Mouse (Mus musculus) megakaryocyte, embryonic 14.5 days (primary cell): ENCODE measurements around the gene Rps18. TPM values are rescaled to one million over a fixed set of nuclear protein-coding genes. Genes with fewer than 3 reads are reported as not detected.

Source experiments
- H3K27me3 ChIP-seq: replicated peaks from 2 replicates; pipeline ENCODE3; 2012; ENCODE audit warnings: inconsistent platforms
- H3K36me3 ChIP-seq: replicated peaks from 2 replicates; pipeline ENCODE3; 2012; ENCODE audit warnings: low read length, inconsistent platforms, mixed read lengths
- H3K4me1 ChIP-seq: 2 replicates; pipeline ENCODE4 v1.6.1; 2012; ENCODE audit warnings: inconsistent platforms
- H3K4me3 ChIP-seq: replicated peaks from 2 replicates; pipeline ENCODE3; 2012; ENCODE audit warnings: moderate library complexity, mild to moderate bottlenecking, inconsistent platforms
- H3K9me3 ChIP-seq: 2 replicates; pipeline ENCODE4 v1.6.1; 2012; ENCODE audit warnings: inconsistent platforms
- FLI1 ChIP-seq: IDR thresholded peaks from 2 replicates; pipeline ENCODE4 v1.6.1; 2012; ENCODE audit warnings: low read length, inconsistent platforms, mixed read lengths
- GATA1 ChIP-seq: IDR thresholded peaks from 3 replicates; pipeline ENCODE4 v1.6.1; 2012; ENCODE audit warnings: mixed read lengths, low read length, inconsistent platforms, borderline replicate concordance
- polyA plus RNA-seq: library from polyadenylated mRNA; stranded (reverse); fragments of >175 nt; gene quantifications from 2 replicates; pipeline ENCODE4 v1.2.3, GENCODE M21; 2012; ENCODE audit warnings: low replicate concordance; ENCODE audit not compliant: insufficient read depth

The Rps18 gene
- polyA plus RNA-seq, 1 experiment = 129 TPM

- H3K36me3 ChIP-seq = peaks cover 65% of the 10 kb centered on the region
- peaks cover 77% of the 10 kb centered on the region for H3K4me1 ChIP-seq
These were observed 39.5 kb downstream of the Rps18 start for GRCm38 (mm10) chr17:33916294-33916693.

GRCm38 (mm10) chr17:33915671-33916250, 40.0 kb downstream of the Rps18 start, which contains the start of the genes Tapbp and Zbtb22:
Tapbp (plus strand) TSS chr17:33915899.
Zbtb22 (plus strand) TSS chr17:33915904.
- H3K4me1 ChIP-seq = peaks cover 77% of the 10 kb centered on the region
- peak within 1 kb of the TSS; percentile 93 for H3K4me3 ChIP-seq
- H3K36me3 ChIP-seq = peaks cover 65% of the 10 kb centered on the region
- 0 out of 2 replicates have a peak, but pooled peaks cover 5% of the 10 kb centered on the region for H3K9me3 ChIP-seq
- TF ChIP-seq GATA1 (no peak), FLI1 (no peak)
- no peaks in the 10 kb centered on the region for H3K27me3 ChIP-seq

More at GRCm38 (mm10) chr17:33916294-33916693, 39.5 kb downstream of the Rps18 start:
- 0 out of 2 replicates have a peak, but pooled peaks cover 5% of the 10 kb centered on the region for H3K9me3 ChIP-seq
- no peak for TF ChIP-seq GATA1
- TF ChIP-seq FLI1 = no peak
- H3K4me3 ChIP-seq = peak overlapping the region; percentile 93
- no peaks in the 10 kb centered on the region for H3K27me3 ChIP-seq

GRCm38 (mm10) chr17:33914969-33915391, 40.8 kb downstream of the Rps18 start:
- peak overlapping the region; percentile 78 for H3K4me3 ChIP-seq

GRCm38 (mm10) chr17:33913905-33914304, 41.9 kb downstream of the Rps18 start:
- TF ChIP-seq GATA1 (no peak), FLI1 (no peak)
- peak overlapping the region; percentile 18 for H3K4me3 ChIP-seq
- 0 out of 2 replicates have a peak, but pooled peaks cover 5% of the 10 kb centered on the region for H3K9me3 ChIP-seq
- no peaks in the 10 kb centered on the region for H3K27me3 ChIP-seq
- H3K36me3 ChIP-seq = peaks cover 69% of the 10 kb centered on the region
- peaks cover 84% of the 10 kb centered on the region for H3K4me1 ChIP-seq

More at GRCm38 (mm10) chr17:33914969-33915391, 40.8 kb downstream of the Rps18 start:
- no peaks in the 10 kb centered on the region for H3K27me3 ChIP-seq
- TF ChIP-seq GATA1 (no peak), FLI1 (no peak)
- H3K4me1 ChIP-seq = peaks cover 83% of the 10 kb centered on the region
- peaks cover 69% of the 10 kb centered on the region for H3K36me3 ChIP-seq
- 0 out of 2 replicates have a peak, but pooled peaks cover 5% of the 10 kb centered on the region for H3K9me3 ChIP-seq

GRCm38 (mm10) chr17:33913264-33913663, 42.5 kb downstream of the Rps18 start:
- Histone ChIP-seq H3K4me1 (peaks cover 84% of the 10 kb centered on the region), H3K36me3 (peaks cover 63% of the 10 kb centered on the region)

GRCm38 (mm10) chr17:33911813-33912414, 43.9 kb downstream of the Rps18 start:
- Histone ChIP-seq H3K27me3 (no peaks in the 10 kb centered on the region), H3K4me3 (peak overlapping the region; percentile 10), H3K9me3 (no peaks in the 10 kb centered on the region), H3K36me3 (peaks cover 50% of the 10 kb centered on the region), H3K4me1 (peaks cover 78% of the 10 kb centered on the region)
- no peak for TF ChIP-seq GATA1
- no peak for TF ChIP-seq FLI1

More at GRCm38 (mm10) chr17:33913264-33913663, 42.5 kb downstream of the Rps18 start:
- H3K27me3 ChIP-seq = no peaks in the 10 kb centered on the region
- H3K9me3 ChIP-seq = 0 out of 2 replicates have a peak, but pooled peaks cover 5% of the 10 kb centered on the region
- H3K4me3 ChIP-seq = no peak overlapping the region
- TF ChIP-seq GATA1 (no peak), FLI1 (no peak)

- H3K4me3 ChIP-seq = peak overlapping the region; percentile 10
- H3K9me3 ChIP-seq = no peaks in the 10 kb centered on the region
- no peak for TF ChIP-seq FLI1
- TF ChIP-seq GATA1 = no peak
- H3K4me1 ChIP-seq = peaks cover 76% of the 10 kb centered on the region
- no peaks in the 10 kb centered on the region for H3K27me3 ChIP-seq
- H3K36me3 ChIP-seq = peaks cover 47% of the 10 kb centered on the region
These were observed 44.6 kb downstream of the Rps18 start for GRCm38 (mm10) chr17:33911052-33911812.

GRCm38 (mm10) chr17:33910346-33911051, 45.3 kb downstream of the Rps18 start:
- H3K27me3 ChIP-seq = no peaks in the 10 kb centered on the region
- TF ChIP-seq GATA1 = no peak
- H3K36me3 ChIP-seq = peaks cover 47% of the 10 kb centered on the region
- no peaks in the 10 kb centered on the region for H3K9me3 ChIP-seq
- peak overlapping the region; percentile 92 for H3K4me3 ChIP-seq
- peaks cover 75% of the 10 kb centered on the region for H3K4me1 ChIP-seq

GRCm38 (mm10) chr17:33909869-33910250, 45.9 kb downstream of the Rps18 start:
- Histone ChIP-seq H3K36me3 (peaks cover 43% of the 10 kb centered on the region), H3K4me3 (peak overlapping the region; percentile 92), H3K4me1 (peaks cover 68% of the 10 kb centered on the region), H3K27me3 (no peaks in the 10 kb centered on the region), H3K9me3 (no peaks in the 10 kb centered on the region)
- TF ChIP-seq GATA1 = no peak
- TF ChIP-seq FLI1 = no peak
